Mouse (Mus musculus): ENCODE data around the gene Mybpc3. TPM values are rescaled to one million over a fixed set of nuclear protein-coding genes. Genes with fewer than 3 reads are reported as not detected.

Mybpc3 gene
- 1,039 and 1,047 TPM in 2 replicates for polyA plus RNA-seq (2016; fragmentation: Nextera tagmentation; extraction: Ambion mirVana)

DNA sequence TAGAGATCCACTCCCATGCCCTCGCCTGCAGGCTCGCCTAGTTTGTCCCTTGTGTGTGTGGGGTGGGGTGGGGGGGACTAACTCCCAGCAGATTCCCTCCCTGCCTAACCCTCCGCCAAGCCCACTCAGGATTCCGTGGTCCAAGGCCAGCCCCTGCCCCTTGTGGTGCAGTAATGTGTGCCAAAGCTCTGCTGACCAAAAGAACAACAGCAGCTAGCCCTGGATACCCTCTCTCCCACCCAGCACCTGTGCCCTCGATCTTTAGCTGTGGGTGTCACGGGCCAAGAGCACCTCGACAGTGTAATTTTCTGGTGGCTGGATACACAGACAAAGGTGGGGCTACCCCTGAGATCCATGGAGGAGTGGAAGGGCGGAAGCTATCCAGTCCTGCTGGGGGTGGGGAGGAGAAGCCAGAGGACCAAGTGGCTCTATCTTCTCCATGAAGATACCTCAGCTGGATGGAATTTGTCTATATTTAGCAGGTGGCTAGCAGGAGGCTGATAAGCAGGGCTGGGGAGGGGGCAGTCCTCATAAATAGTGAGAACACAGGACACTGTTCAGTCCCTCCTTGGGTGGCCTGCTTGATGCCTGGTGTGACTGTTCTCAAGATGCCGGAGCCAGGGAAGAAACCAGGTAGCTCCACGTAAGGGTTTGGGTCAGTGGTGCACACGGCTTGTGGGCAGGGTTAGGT lies at the start of gene Mybpc3:
Mybpc3 (plus strand) TSS at position 560 of the 691 bp plus-strand sequence.
- Histone ChIP-seq H3K27ac (ENCODE audit: poor library complexity, severe bottlenecking) (peak within 1 kb of the TSS; percentile 95), H3K9ac (peak within 1 kb of the TSS; percentile 93), H3K36me3 (peaks cover 27% of the 10 kb centered on the region), H3K9me3 (replicated peaks) (no peaks in the 10 kb centered on the region), H3K4me1 (replicated peaks) (peaks cover 49% of the 10 kb centered on the region), H3K27me3 (replicated peaks) (no peaks in the 10 kb centered on the region), H3K4me3 (peak within 1 kb of the TSS; percentile 71), H3K4me2 (peak within 1 kb of the TSS; percentile 77)
- 35% methylated on average over 11 of the region's 11 CpGs for WGBS
- ATAC-seq (ENCODE audit: insufficient number of reproducible peaks, low FRiP score) = peak; percentile 64

DNA sequence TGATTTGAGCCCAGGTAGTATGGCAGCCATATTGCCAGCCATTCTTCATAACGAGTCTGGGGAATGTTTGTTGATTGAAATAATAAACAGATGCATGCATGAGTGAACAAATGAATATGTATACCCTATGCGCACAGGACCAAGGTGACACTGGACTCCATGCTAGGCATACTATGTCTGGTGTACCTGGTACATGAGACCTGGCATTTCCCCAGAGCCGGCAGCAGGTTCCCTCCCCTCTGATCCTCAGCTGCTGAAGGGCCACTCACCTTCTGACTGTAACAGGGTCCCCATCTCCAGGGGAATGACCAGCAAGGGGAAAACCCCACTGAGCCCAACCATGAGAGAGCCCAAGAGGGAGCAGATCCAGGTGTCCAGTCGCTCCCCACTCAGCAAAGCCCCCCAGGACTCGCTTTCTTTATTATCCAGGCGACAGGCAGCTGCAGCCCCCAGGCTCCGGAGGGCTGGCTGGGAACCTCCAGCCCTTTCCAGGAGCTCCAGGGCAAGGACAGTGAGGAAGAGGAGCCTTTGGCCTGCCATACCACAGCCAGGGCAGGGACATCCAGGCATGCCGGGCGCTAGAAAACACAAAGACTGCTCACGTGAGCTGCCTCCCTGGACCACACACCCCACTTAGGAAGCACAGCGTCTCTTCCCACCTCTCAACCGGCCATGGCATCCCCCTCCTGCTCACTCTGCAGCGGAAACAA lies 49.6 kb upstream of the Mybpc3 start:
- no peak overlapping the region for H3K27ac ChIP-seq (ENCODE audit: poor library complexity, severe bottlenecking)
- H3K9me3 ChIP-seq (replicated peaks) = no peaks in the 10 kb centered on the region
- peak overlapping the region; percentile 77 for H3K4me2 ChIP-seq
- ATAC-seq (ENCODE audit: insufficient number of reproducible peaks, low FRiP score) = no peak
- WGBS = 59% methylated on average over 13 of the region's 13 CpGs
- peak overlapping the region; percentile 70 for H3K4me3 ChIP-seq
- H3K9ac ChIP-seq = peak overlapping the region; percentile 67
- H3K4me1 ChIP-seq (replicated peaks) = peaks cover 24% of the 10 kb centered on the region
- H3K36me3 ChIP-seq = peaks cover 35% of the 10 kb centered on the region
- H3K27me3 ChIP-seq (replicated peaks) = no peaks in the 10 kb centered on the region

GRCm38 (mm10) chr2:91068872-91069165 lies 49.1 kb upstream of the Mybpc3 start:
- Histone ChIP-seq H3K9ac (peak overlapping the region; percentile 67), H3K27me3 (replicated peaks) (no peaks in the 10 kb centered on the region), H3K36me3 (peaks cover 30% of the 10 kb centered on the region), H3K4me2 (peak overlapping the region; percentile 77), H3K4me3 (peak overlapping the region; percentile 70), H3K27ac (ENCODE audit: poor library complexity, severe bottlenecking) (no peak overlapping the region), H3K9me3 (replicated peaks) (no peaks in the 10 kb centered on the region), H3K4me1 (replicated peaks) (peaks cover 24% of the 10 kb centered on the region)
- no peak for ATAC-seq (ENCODE audit: insufficient number of reproducible peaks, low FRiP score)
- 43% methylated on average over 6 of the region's 6 CpGs for WGBS

GRCm38 (mm10) chr2:91069306-91070000 lies 48.5 kb upstream of the Mybpc3 start:
- Histone ChIP-seq H3K27ac (ENCODE audit: poor library complexity, severe bottlenecking) (peak overlapping the region; percentile 80), H3K4me2 (peak overlapping the region; percentile 77), H3K9me3 (replicated peaks) (no peaks in the 10 kb centered on the region), H3K4me3 (peak overlapping the region; percentile 70), H3K4me1 (replicated peaks) (peaks cover 24% of the 10 kb centered on the region), H3K36me3 (peaks cover 24% of the 10 kb centered on the region), H3K27me3 (replicated peaks) (no peaks in the 10 kb centered on the region), H3K9ac (peak overlapping the region; percentile 67)
- peak; percentile 0; the same call in 1 of the 2 replicates for ATAC-seq (ENCODE audit: insufficient number of reproducible peaks, low FRiP score)
- WGBS = 5% methylated on average over 14 of the region's 14 CpGs

- Histone ChIP-seq H3K36me3 (peaks cover 17% of the 10 kb centered on the region), H3K27ac (ENCODE audit: poor library complexity, severe bottlenecking) (peak within 1 kb of the TSS; percentile 80), H3K27me3 (replicated peaks) (no peaks in the 10 kb centered on the region), H3K9ac (peak within 1 kb of the TSS; percentile 67), H3K4me3 (peak within 1 kb of the TSS; percentile 70), H3K4me1 (replicated peaks) (peaks cover 24% of the 10 kb centered on the region), H3K4me2 (peak within 1 kb of the TSS; percentile 77), H3K9me3 (replicated peaks) (no peaks in the 10 kb centered on the region)
- under 1% methylated on average over 69 of the region's 69 CpGs for WGBS
- ATAC-seq (ENCODE audit: insufficient number of reproducible peaks, low FRiP score) = peak; percentile 97
Measured at GRCm38 (mm10) chr2:91070076-91070800, 47.7 kb upstream of the Mybpc3 start, which contains the start of gene Slc39a13. Gene Slc39a13 (minus strand): TSS chr2:91070417.

DNA sequence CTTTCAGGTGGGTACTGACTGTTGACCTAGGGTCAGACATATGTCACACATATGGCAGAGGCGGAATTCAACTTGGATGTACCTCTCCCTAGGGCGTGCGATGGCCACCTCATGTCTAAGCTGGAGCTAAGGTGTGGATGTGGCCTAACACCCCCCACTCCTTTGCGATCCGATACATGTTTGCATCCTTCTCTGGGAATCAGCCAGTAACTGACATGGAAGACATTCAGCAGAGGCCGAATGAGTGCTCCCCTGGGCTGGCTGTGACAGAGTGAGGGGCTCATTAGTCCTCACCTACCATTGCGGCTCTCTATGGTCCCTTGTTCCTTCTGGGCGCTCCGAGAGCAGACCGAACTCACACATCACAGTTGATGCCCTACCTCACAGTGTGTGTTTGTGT lies 46.9 kb upstream of the Mybpc3 start:
- 0 out of 2 replicates have a peak overlapping the region, but pooled peaks have one; percentile 36 for H3K9ac ChIP-seq
- H3K9me3 ChIP-seq (replicated peaks) = no peaks in the 10 kb centered on the region
- H3K4me2 ChIP-seq = peak overlapping the region; percentile 77
- no peak for ATAC-seq (ENCODE audit: insufficient number of reproducible peaks, low FRiP score)
- peak overlapping the region; percentile 80; the same call in 1 of the 2 replicates for H3K27ac ChIP-seq (ENCODE audit: poor library complexity, severe bottlenecking)
- WGBS = 84% methylated on average over 10 of the region's 10 CpGs
- peaks cover 21% of the 10 kb centered on the region for H3K4me1 ChIP-seq (replicated peaks)
- peak overlapping the region; percentile 70 for H3K4me3 ChIP-seq
- H3K27me3 ChIP-seq (replicated peaks) = no peaks in the 10 kb centered on the region
- peaks cover 10% of the 10 kb centered on the region for H3K36me3 ChIP-seq

DNA sequence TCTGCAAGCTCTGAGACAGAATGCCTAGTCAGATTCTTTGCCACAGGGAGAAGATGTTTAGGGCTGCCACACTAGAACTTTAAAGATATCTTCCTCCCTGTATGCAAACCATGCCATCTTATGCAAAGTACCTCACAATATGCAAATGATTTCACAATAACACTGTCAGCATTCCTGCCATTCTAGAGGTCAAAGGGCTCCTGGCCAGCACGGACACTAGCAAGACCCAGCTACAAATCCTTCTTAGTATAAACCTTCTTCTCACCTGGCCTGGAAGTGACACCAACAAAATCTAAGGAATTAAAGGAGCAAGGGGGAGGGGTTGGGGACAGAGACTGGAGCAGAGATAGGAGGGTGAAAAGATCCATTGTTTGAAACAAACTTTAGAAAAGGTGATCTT lies 45.9 kb upstream of the Mybpc3 start:
- H3K27me3 ChIP-seq (replicated peaks) = no peaks in the 10 kb centered on the region
- H3K4me1 ChIP-seq (replicated peaks) = peaks cover 21% of the 10 kb centered on the region
- H3K9ac ChIP-seq = no peak overlapping the region
- 40% methylated on average over 1 of the region's 1 CpGs for WGBS
- no peak overlapping the region for H3K27ac ChIP-seq (ENCODE audit: poor library complexity, severe bottlenecking)
- no peak overlapping the region for H3K4me3 ChIP-seq
- H3K4me2 ChIP-seq = no peak overlapping the region
- H3K9me3 ChIP-seq (replicated peaks) = no peaks in the 10 kb centered on the region
- H3K36me3 ChIP-seq = peaks cover 6% of the 10 kb centered on the region
- ATAC-seq (ENCODE audit: insufficient number of reproducible peaks, low FRiP score) = no peak

GRCm38 (mm10) chr2:91077957-91078313 lies 40.0 kb upstream of the Mybpc3 start:
- Histone ChIP-seq H3K27ac (ENCODE audit: poor library complexity, severe bottlenecking) (no peak overlapping the region), H3K9ac (peak overlapping the region; percentile 80)
- WGBS = 19% methylated on average over 12 of the region's 12 CpGs

DNA sequence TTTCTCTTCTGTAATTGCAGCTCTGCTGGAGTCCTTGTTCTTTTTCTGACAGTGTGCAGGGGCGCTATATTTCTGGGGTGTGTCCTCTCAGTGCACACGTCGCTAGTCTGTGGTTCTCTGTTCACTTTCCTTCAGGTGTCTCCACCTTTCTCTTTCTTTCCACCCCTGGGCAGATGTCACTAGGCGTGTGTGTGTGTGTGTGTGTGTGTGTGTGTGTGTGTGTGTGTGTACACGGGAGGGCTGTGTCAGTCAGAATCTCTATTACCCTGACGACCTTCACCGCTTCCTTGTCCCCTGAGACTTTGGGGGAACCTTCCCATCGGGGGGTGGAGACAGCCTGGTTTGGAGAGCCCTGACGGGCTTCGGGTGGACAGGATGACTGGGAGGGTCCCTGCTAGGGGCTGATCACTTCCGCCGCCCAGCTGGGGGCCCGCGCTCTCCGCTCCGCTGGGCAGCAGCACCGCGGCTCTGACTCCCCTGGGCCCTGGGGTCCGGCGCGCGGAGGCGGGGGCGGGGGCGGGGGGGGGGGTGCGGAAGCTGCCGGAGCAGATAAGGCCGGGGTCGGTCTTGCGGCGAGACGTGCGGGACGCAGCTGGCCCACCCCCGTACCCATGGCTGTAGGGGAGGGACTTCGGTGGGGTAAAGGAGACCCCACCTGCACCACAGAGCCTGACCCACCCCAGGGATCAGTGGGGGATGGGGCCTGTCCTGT lies 39.5 kb upstream of the Mybpc3 start:
- H3K4me1 ChIP-seq (replicated peaks) = peaks cover 6% of the 10 kb centered on the region; the same call in 1 of the 2 replicates
- 2% methylated on average over 20 of the region's 36 CpGs for WGBS
- ATAC-seq (ENCODE audit: insufficient number of reproducible peaks, low FRiP score) = peak; percentile 49
- H3K4me3 ChIP-seq = peak overlapping the region; percentile 64
- H3K4me2 ChIP-seq = peak overlapping the region; percentile 95
- no peak overlapping the region for H3K27ac ChIP-seq (ENCODE audit: poor library complexity, severe bottlenecking)
- H3K9me3 ChIP-seq (replicated peaks) = no peaks in the 10 kb centered on the region
- H3K27me3 ChIP-seq (replicated peaks) = no peaks in the 10 kb centered on the region
- H3K36me3 ChIP-seq = no peaks in the 10 kb centered on the region
- H3K9ac ChIP-seq = peak overlapping the region; percentile 80

More at GRCm38 (mm10) chr2:91077957-91078313, 40.0 kb upstream of the Mybpc3 start:
- Histone ChIP-seq H3K27me3 (replicated peaks) (no peaks in the 10 kb centered on the region), H3K4me2 (peak overlapping the region; percentile 95), H3K9me3 (replicated peaks) (no peaks in the 10 kb centered on the region), H3K4me3 (peak overlapping the region; percentile 64), H3K36me3 (no peaks in the 10 kb centered on the region), H3K4me1 (replicated peaks) (peaks cover 6% of the 10 kb centered on the region; the same call in 1 of the 2 replicates)
- ATAC-seq (ENCODE audit: insufficient number of reproducible peaks, low FRiP score) = no peak

GRCm38 (mm10) chr2:91079026-91079384 lies 38.9 kb upstream of the Mybpc3 start:
- 23% methylated on average over 5 of the region's 5 CpGs for WGBS
- H3K9ac ChIP-seq = peak overlapping the region; percentile 80
- H3K4me3 ChIP-seq = peak overlapping the region; percentile 64
- no peak for ATAC-seq (ENCODE audit: insufficient number of reproducible peaks, low FRiP score)
- no peaks in the 10 kb centered on the region for H3K36me3 ChIP-seq
- no peaks in the 10 kb centered on the region for H3K27me3 ChIP-seq (replicated peaks)
- H3K27ac ChIP-seq (ENCODE audit: poor library complexity, severe bottlenecking) = no peak overlapping the region
- no peaks in the 10 kb centered on the region for H3K9me3 ChIP-seq (replicated peaks)
- peak overlapping the region; percentile 95 for H3K4me2 ChIP-seq
- peaks cover 6% of the 10 kb centered on the region; the same call in 1 of the 2 replicates for H3K4me1 ChIP-seq (replicated peaks)
